8 mouse cellular contexts compared by ENCODE assay signal in genomic region chr1:56972950-56973592, GRCm38 (mm10). TPM values are rescaled to one million over a fixed set of nuclear protein-coding genes. Genes with fewer than 3 reads are reported as not detected.
A peak's percentile ranks its signal among the peaks of the same experiment; 100 is the strongest.
DNase-seq lines count a peak whose midpoint lies in the region; ATAC-seq and TF ChIP-seq lines count a peak whose summit lies in the region.

No protein-coding gene starts in this region.

- peak overlapping the region; percentile 96 for H3ac ChIP-seq in C2C12 (ENCODE audit: control insufficient read depth, insufficient read length, low read depth)

- H3K4me3 ChIP-seq in C2C12 (ENCODE audit: insufficient read depth, poor library complexity, severe bottlenecking) = peak overlapping the region; percentile 61
- peak overlapping the region; percentile 86 for H3K4me3 ChIP-seq in brown adipose tissue, adult 24 weeks (ENCODE audit: insufficient read depth, low read depth, low read length)
- H3K4me3 ChIP-seq in forebrain, embryonic 12.5 days (replicated peaks) = peak overlapping the region; percentile 78
- H3K4me3 ChIP-seq in heart, postnatal 0 days (ENCODE audit: low read depth, low read length) = peak overlapping the region; percentile 64
- peak overlapping the region; percentile 61 for H3K4me3 ChIP-seq in liver, embryonic 15.5 days (replicated peaks)
- H3K4me3 ChIP-seq in neural tube, embryonic 12.5 days = peak overlapping the region; percentile 64
- peak overlapping the region; percentile 67 for H3K4me3 ChIP-seq in stomach, postnatal 0 days (ENCODE audit: low read depth, low read length)

- ATAC-seq in forebrain, embryonic 12.5 days (ENCODE audit: low FRiP score) = peak; percentile 71
- peak; percentile 75 for ATAC-seq in heart, postnatal 0 days (ENCODE audit: insufficient read depth, low read depth)
- ATAC-seq in liver, embryonic 15.5 days (ENCODE audit: insufficient read depth) = peak; percentile 40
- ATAC-seq in neural tube, embryonic 12.5 days (ENCODE audit: low FRiP score, low read depth) = peak; percentile 46
- ATAC-seq in stomach, postnatal 0 days (ENCODE audit: low FRiP score, low TSS enrichment) = peak; percentile 61

- H3K9me3 ChIP-seq in forebrain, embryonic 12.5 days = no peaks in the 10 kb centered on the region
- H3K9me3 ChIP-seq in heart, postnatal 0 days (replicated peaks; ENCODE audit: control insufficient read depth, low read length) = no peaks in the 10 kb centered on the region
- H3K9me3 ChIP-seq in liver, embryonic 15.5 days (replicated peaks) = no peaks in the 10 kb centered on the region
- H3K9me3 ChIP-seq in neural tube, embryonic 12.5 days = no peaks in the 10 kb centered on the region
- no peaks in the 10 kb centered on the region for H3K9me3 ChIP-seq in stomach, postnatal 0 days (ENCODE audit: control insufficient read depth, low read length)

- peaks cover 24% of the 10 kb centered on the region for H3K79me3 ChIP-seq in C2C12 (ENCODE audit: low read depth)

- no peak for TF ChIP-seq CTCF in C2C12 (IDR thresholded peaks at IDR 0.05; ENCODE audit: control insufficient read depth, insufficient read depth, insufficient read length)
- TF ChIP-seq CTCF in heart, postnatal 0 days (IDR thresholded peaks at IDR 0.05; ENCODE audit: low read depth) = no peak
- no peak for TF ChIP-seq CTCF in stomach, postnatal 0 days (IDR thresholded peaks at IDR 0.05; ENCODE audit: low read depth)

- peaks cover 35% of the 10 kb centered on the region for H3K79me2 ChIP-seq in C2C12 (ENCODE audit: control insufficient read depth, insufficient read depth)

- TF ChIP-seq EP300 in heart, postnatal 0 days (IDR thresholded peaks at IDR 0.05; ENCODE audit: low read depth) = no peak
- no peak for TF ChIP-seq EP300 in stomach, postnatal 0 days (optimal IDR thresholded peaks at IDR 0.05)

- H3K27ac ChIP-seq in brown adipose tissue, adult 24 weeks (replicated peaks; ENCODE audit: low read depth, low read length) = no peak overlapping the region
- H3K27ac ChIP-seq in forebrain, embryonic 12.5 days = peak overlapping the region; percentile 91
- peak overlapping the region; percentile 47; the same call in 1 of the 2 replicates for H3K27ac ChIP-seq in heart, postnatal 0 days (ENCODE audit: low read depth)
- H3K27ac ChIP-seq in liver, embryonic 15.5 days (replicated peaks) = no peak overlapping the region
- peak overlapping the region; percentile 37; the same call in 1 of the 2 replicates for H3K27ac ChIP-seq in neural tube, embryonic 12.5 days
- 0 out of 2 replicates have a peak overlapping the region, but pooled peaks have one; percentile 18 for H3K27ac ChIP-seq in stomach, postnatal 0 days (replicated peaks)

- peak overlapping the region; percentile 85 for H3K9ac ChIP-seq in forebrain, embryonic 12.5 days
- peak overlapping the region; percentile 46 for H3K9ac ChIP-seq in heart, postnatal 0 days (replicated peaks; ENCODE audit: low read depth, low read length)
- peak overlapping the region; percentile 11; the same call in 1 of the 2 replicates for H3K9ac ChIP-seq in liver, embryonic 15.5 days
- H3K9ac ChIP-seq in neural tube, embryonic 12.5 days = peak overlapping the region; percentile 78
- H3K9ac ChIP-seq in stomach, postnatal 0 days (ENCODE audit: low read length) = peak overlapping the region; percentile 66

- WGBS in forebrain, embryonic 12.5 days = under 1% methylated on average over 47 of the region's 47 CpGs
- whole genome bisulfite sequencing in heart, postnatal 0 days = under 1% methylated on average over 44 of the region's 47 CpGs
- WGBS in liver, embryonic 15.5 days (ENCODE audit: insufficient replicate concordance) = under 1% methylated on average over 47 of the region's 47 CpGs
- WGBS in neural tube, embryonic 12.5 days = under 1% methylated on average over 47 of the region's 47 CpGs
- WGBS in stomach, postnatal 0 days = under 1% methylated on average over 40 of the region's 47 CpGs

- H3K4me1 ChIP-seq in brown adipose tissue, adult 24 weeks (ENCODE audit: control insufficient read depth, insufficient read depth, insufficient read length, low read length) = peaks cover 7% of the 10 kb centered on the region
- peaks cover 53% of the 10 kb centered on the region for H3K4me1 ChIP-seq in forebrain, embryonic 12.5 days
- H3K4me1 ChIP-seq in heart, postnatal 0 days (ENCODE audit: control insufficient read depth, insufficient read depth) = no peaks in the 10 kb centered on the region; the same call in 1 of the 2 replicates
- peaks cover 15% of the 10 kb centered on the region for H3K4me1 ChIP-seq in liver, embryonic 15.5 days (replicated peaks)
- H3K4me1 ChIP-seq in neural tube, embryonic 12.5 days = peaks cover 43% of the 10 kb centered on the region
- 0 out of 2 replicates have a peak, but pooled peaks cover 3% of the 10 kb centered on the region for H3K4me1 ChIP-seq in stomach, postnatal 0 days (replicated peaks; ENCODE audit: control insufficient read depth, insufficient read depth)

- peak overlapping the region; percentile 97 for H3K4me2 ChIP-seq in forebrain, embryonic 12.5 days
- peak overlapping the region; percentile 100 for H3K4me2 ChIP-seq in heart, postnatal 0 days (ENCODE audit: low read depth, low read length)
- peak overlapping the region; percentile 78 for H3K4me2 ChIP-seq in liver, embryonic 15.5 days
- peak overlapping the region; percentile 95 for H3K4me2 ChIP-seq in neural tube, embryonic 12.5 days (replicated peaks)
- peak overlapping the region; percentile 100 for H3K4me2 ChIP-seq in stomach, postnatal 0 days (replicated peaks; ENCODE audit: low read depth)

- peaks cover 13% of the 10 kb centered on the region for H3K36me3 ChIP-seq in C2C12 (ENCODE audit: control insufficient read depth, insufficient read depth)
- no peaks in the 10 kb centered on the region for H3K36me3 ChIP-seq in forebrain, embryonic 12.5 days (replicated peaks)
- no peaks in the 10 kb centered on the region for H3K36me3 ChIP-seq in heart, postnatal 0 days (replicated peaks; ENCODE audit: control insufficient read depth, insufficient read depth, low read length)
- H3K36me3 ChIP-seq in liver, embryonic 15.5 days (replicated peaks) = no peaks in the 10 kb centered on the region
- H3K36me3 ChIP-seq in neural tube, embryonic 12.5 days = no peaks in the 10 kb centered on the region
- H3K36me3 ChIP-seq in stomach, postnatal 0 days (ENCODE audit: control insufficient read depth, insufficient read depth, low read length) = no peaks in the 10 kb centered on the region

- peak; percentile 79 for DNase-seq in heart, postnatal 0 days (ENCODE audit: low spot score)
- peak; percentile 98 for DNase-seq in kidney, postnatal 4 days
- DNase-seq in stomach, postnatal 0 days (ENCODE audit: low spot score) = peak; percentile 88

- H3K27me3 ChIP-seq in C2C12 (ENCODE audit: control insufficient read depth, insufficient read depth, insufficient read length) = no peaks in the 10 kb centered on the region
- peaks cover 56% of the 10 kb centered on the region for H3K27me3 ChIP-seq in forebrain, embryonic 12.5 days
- H3K27me3 ChIP-seq in heart, postnatal 0 days (ENCODE audit: control insufficient read depth, insufficient read depth, low read length) = peaks cover 82% of the 10 kb centered on the region
- peaks cover 96% of the 10 kb centered on the region for H3K27me3 ChIP-seq in liver, embryonic 15.5 days
- peaks cover 60% of the 10 kb centered on the region for H3K27me3 ChIP-seq in neural tube, embryonic 12.5 days (replicated peaks)
- peaks cover 25% of the 10 kb centered on the region; the same call in 1 of the 2 replicates for H3K27me3 ChIP-seq in stomach, postnatal 0 days (ENCODE audit: control insufficient read depth, insufficient read depth, low read length)

TF ChIP-seq in C2C12, 6 proteins besides CTCF, POLR2A, EP300 and RAD21:
- TF ChIP-seq USF1 (IDR thresholded peaks at IDR 0.05; ENCODE audit: low read depth) (peak; percentile 59), MYOG (IDR thresholded peaks at IDR 0.05; ENCODE audit: control insufficient read depth, extremely low read depth, insufficient read length) (no peak), MAX (IDR thresholded peaks at IDR 0.05) (no peak), FOSL1 (IDR thresholded peaks at IDR 0.05; ENCODE audit: insufficient read depth, low read length, poor library complexity, severe bottlenecking) (no peak), CEBPB (IDR thresholded peaks at IDR 0.05; ENCODE audit: low read depth) (no peak)

RNA-seq across cellular contexts. Expression of gene Satb2, which starts 5.4 kb away (rescaled TPM):
- 2.7 TPM for polyA plus RNA-seq in C2C12 (2012; fragmentation: generic; extraction: Trizol)
- polyA plus RNA-seq in brown adipose tissue, adult 24 weeks (2012; ENCODE audit: insufficient read depth, insufficient read length, missing spikeins) = 0.32 and 1.4 TPM in 2 replicates
- polyA plus RNA-seq in forebrain, embryonic 12.5 days (2016; fragmentation: Nextera tagmentation; extraction: Ambion mirVana) = 2.5 and 2.6 TPM in 2 replicates
- not detected in 2 replicates for total RNA-seq in heart, postnatal 0 days (2014; rRNA removed; ENCODE audit: low replicate concordance)
- 0.05 and 0.12 TPM in 2 replicates for polyA plus RNA-seq in heart, postnatal 0 days (2015; fragmentation: Nextera tagmentation; extraction: Ambion mirVana)
- 0.02 TPM in 1 of 2 replicates, not detected in the other for polyA plus RNA-seq in liver, embryonic 15.5 days (2015; fragmentation: Nextera tagmentation; extraction: Ambion mirVana)
- polyA plus RNA-seq in neural tube, embryonic 12.5 days (2016; fragmentation: Nextera tagmentation; extraction: Ambion mirVana) = 1.7 and 1.9 TPM in 2 replicates
- 0.13 and 0.17 TPM in 2 replicates for polyA plus RNA-seq in stomach, postnatal 0 days (2015; fragmentation: Nextera tagmentation; extraction: Ambion mirVana)

Comparison
In these comparisons a context has a peak if more than half of its experiments do, and no peak if none do; other contexts are left out.
1. H3K27ac ChIP-seq: peak in forebrain, embryonic 12.5 days (single experiment), heart, postnatal 0 days (single experiment), neural tube, embryonic 12.5 days (single experiment) and stomach, postnatal 0 days (single experiment); none in brown adipose tissue, adult 24 weeks (single experiment) and liver, embryonic 15.5 days (single experiment).
2. H3K9ac ChIP-seq: peak in every context shown above with its lines; median percentile 85 in forebrain, embryonic 12.5 days; 78 in neural tube, embryonic 12.5 days; 66 in stomach, postnatal 0 days; 46 in heart, postnatal 0 days; 11 in liver, embryonic 15.5 days.
3. Peak in every context shown above with its lines, with median percentiles within 50 percentile points of each other: H3K4me3 ChIP-seq, ATAC-seq, H3K4me2 ChIP-seq and DNase-seq.